Mouse (Mus musculus) cerebellum, adult 2 months (tissue): ENCODE data around the gene Fxyd1. TPM values are rescaled to one million over a fixed set of nuclear protein-coding genes. Genes with fewer than 3 reads are reported as not detected.
A peak's percentile ranks its signal among the peaks of the same experiment; 100 is the strongest.

Experiments used
- DNase-seq, 2 experiments: peaks; one replicate each; pipeline ENCODE4 v3.0.0; 2021
- H3K27ac ChIP-seq: fragments of 200-500 bp; 2 replicates; pipeline ENCODE4 v1.5.1; 2012; ENCODE audit warnings: low read length, control low read depth, inconsistent platforms; ENCODE audit not compliant: insufficient read depth
- H3K27me3 ChIP-seq: fragments of 200-500 bp; 2 replicates; pipeline ENCODE4 v1.6.1; 2012; ENCODE audit warnings: inconsistent platforms, mild to moderate bottlenecking, low read length, moderate library complexity; ENCODE audit not compliant: control insufficient read depth, insufficient read depth
- H3K4me1 ChIP-seq: fragments of 200-500 bp; 2 replicates; pipeline ENCODE4 v1.6.1; 2011; ENCODE audit warnings: low read length; ENCODE audit not compliant: control insufficient read depth, insufficient read depth
- H3K4me3 ChIP-seq: fragments of 200-500 bp; replicated peaks from 2 replicates; pipeline ENCODE3; 2011; ENCODE audit warnings: mild to moderate bottlenecking, low read depth, low read length, control low read depth; ENCODE audit not compliant: insufficient read depth
- CTCF ChIP-seq: fragments of 200-500 bp; IDR thresholded peaks from 2 replicates; pipeline ENCODE4 v1.5.1; 2011; ENCODE audit warnings: low read depth, mild to moderate bottlenecking, control low read depth, low read length, moderate library complexity, borderline replicate concordance; ENCODE audit not compliant: insufficient read depth
- POLR2A ChIP-seq: fragments of 200-500 bp; IDR thresholded peaks from 2 replicates; pipeline ENCODE4 v1.6.1; 2011; ENCODE audit warnings: low read length, control low read depth, borderline replicate concordance; ENCODE audit not compliant: insufficient read depth
- WGBS: fragments of 180-500 bp; shearing (Covaris S2); methylation state at CpG from one replicate; pipeline ENCODE4 v1.1.7; 2018; 5-methylcytosine and 5-hydroxymethylcytosine counted together
- polyA plus RNA-seq: library from polyadenylated mRNA; depleted of rRNA; stranded (reverse); fragments of >200 nt; gene quantifications from 2 replicates; pipeline ENCODE4 v1.2.3, GENCODE M21; 2012

Gene Fxyd1
- polyA plus RNA-seq, 1 experiment, result 202 TPM

- H3K27me3 ChIP-seq, result no peaks in the 10 kb centered on the region
- H3K4me3 ChIP-seq, result no peak overlapping the region
- H3K27ac ChIP-seq, result peak overlapping the region; percentile 43; the same call in 1 of the 2 replicates
- DNase-seq, result no peak
- TF ChIP-seq POLR2A (no peak), CTCF (no peak)
- H3K4me1 ChIP-seq, result no peaks in the 10 kb centered on the region
- WGBS, result 62% methylated on average over 9 of the region's 9 CpGs
Measured at GRCm38 (mm10) chr7:31084140-31084539, 27.1 kb upstream of the Fxyd1 start.

- H3K27ac ChIP-seq, result peak overlapping the region; percentile 43; the same call in 1 of the 2 replicates
- 34% methylated on average over 14 of the region's 14 CpGs for WGBS
Measured at GRCm38 (mm10) chr7:31082831-31083588, 26.0 kb upstream of the Fxyd1 start.

GRCm38 (mm10) chr7:31082106-31082505 is 25.1 kb upstream of the Fxyd1 start:
- no peak for DNase-seq
- Histone ChIP-seq H3K4me1 (no peaks in the 10 kb centered on the region), H3K27me3 (no peaks in the 10 kb centered on the region), H3K27ac (no peak overlapping the region), H3K4me3 (no peak overlapping the region)
- no peak for TF ChIP-seq POLR2A
- no peak for TF ChIP-seq CTCF

More at GRCm38 (mm10) chr7:31082831-31083588, 26.0 kb upstream of the Fxyd1 start:
- Histone ChIP-seq H3K27me3 (no peaks in the 10 kb centered on the region), H3K4me3 (no peak overlapping the region), H3K4me1 (no peaks in the 10 kb centered on the region)
- DNase-seq, result peak; percentile 57 to 73
- TF ChIP-seq POLR2A (no peak), CTCF (no peak)

GRCm38 (mm10) chr7:31081106-31081505 is 24.1 kb upstream of the Fxyd1 start:
- Histone ChIP-seq H3K27me3 (no peaks in the 10 kb centered on the region), H3K4me1 (no peaks in the 10 kb centered on the region), H3K4me3 (no peak overlapping the region), H3K27ac (no peak overlapping the region)
- peak in 1 of 2 experiments; percentile 65 for DNase-seq
- TF ChIP-seq CTCF (no peak), POLR2A (no peak)
- WGBS, result 48% methylated on average over 1 of the region's 1 CpGs

DNA sequence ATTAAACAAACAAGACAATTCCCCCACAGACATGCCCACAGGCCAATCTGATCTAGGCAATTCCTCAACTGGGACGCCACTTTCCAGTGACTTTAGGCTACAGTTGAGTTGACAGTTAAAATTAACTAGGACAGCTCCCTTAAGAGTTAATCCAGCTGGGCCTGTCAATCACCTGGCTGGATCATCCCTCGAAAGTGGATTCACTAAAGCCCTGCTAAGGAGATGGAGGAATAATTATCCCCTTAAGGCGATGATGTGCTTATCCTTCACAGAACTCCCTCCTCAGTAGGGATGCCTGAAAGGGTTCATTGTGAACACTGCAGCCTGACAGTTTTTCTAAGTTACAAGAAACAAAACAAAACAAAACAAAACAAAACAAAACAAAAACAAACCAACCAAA is 23.6 kb upstream of the Fxyd1 start:
- no peak for DNase-seq
- TF ChIP-seq POLR2A (no peak), CTCF (no peak)
- no peaks in the 10 kb centered on the region for H3K27me3 ChIP-seq
- H3K27ac ChIP-seq, result no peak overlapping the region
- no peak overlapping the region for H3K4me3 ChIP-seq
- no peaks in the 10 kb centered on the region for H3K4me1 ChIP-seq
- WGBS, result 47% methylated on average over 3 of the region's 3 CpGs

DNA sequence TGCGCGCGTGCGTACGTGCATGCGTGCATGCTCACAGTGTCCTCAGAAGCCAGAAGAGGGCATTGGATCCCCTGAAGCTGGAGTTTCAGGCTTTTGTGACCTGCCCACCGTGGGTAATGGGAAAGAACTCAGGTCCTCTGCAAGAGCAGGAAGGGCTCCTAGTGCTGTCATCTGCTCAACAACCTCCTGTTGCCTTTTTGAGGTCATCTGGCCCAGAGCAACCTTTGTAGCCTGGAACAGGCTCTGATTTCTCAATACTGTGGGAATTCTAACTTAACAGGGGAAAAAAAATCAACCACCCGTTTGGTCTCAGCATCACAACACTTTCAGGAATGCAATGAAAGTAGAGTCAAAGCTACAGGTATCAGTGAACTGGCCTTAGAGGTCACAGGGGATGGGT is 22.7 kb upstream of the Fxyd1 start:
- Histone ChIP-seq H3K27me3 (no peaks in the 10 kb centered on the region), H3K4me3 (no peak overlapping the region), H3K27ac (no peak overlapping the region), H3K4me1 (no peaks in the 10 kb centered on the region)
- TF ChIP-seq POLR2A, result no peak
- TF ChIP-seq CTCF, result no peak
- no peak for DNase-seq
- WGBS, result 94% methylated on average over 8 of the region's 8 CpGs

DNA sequence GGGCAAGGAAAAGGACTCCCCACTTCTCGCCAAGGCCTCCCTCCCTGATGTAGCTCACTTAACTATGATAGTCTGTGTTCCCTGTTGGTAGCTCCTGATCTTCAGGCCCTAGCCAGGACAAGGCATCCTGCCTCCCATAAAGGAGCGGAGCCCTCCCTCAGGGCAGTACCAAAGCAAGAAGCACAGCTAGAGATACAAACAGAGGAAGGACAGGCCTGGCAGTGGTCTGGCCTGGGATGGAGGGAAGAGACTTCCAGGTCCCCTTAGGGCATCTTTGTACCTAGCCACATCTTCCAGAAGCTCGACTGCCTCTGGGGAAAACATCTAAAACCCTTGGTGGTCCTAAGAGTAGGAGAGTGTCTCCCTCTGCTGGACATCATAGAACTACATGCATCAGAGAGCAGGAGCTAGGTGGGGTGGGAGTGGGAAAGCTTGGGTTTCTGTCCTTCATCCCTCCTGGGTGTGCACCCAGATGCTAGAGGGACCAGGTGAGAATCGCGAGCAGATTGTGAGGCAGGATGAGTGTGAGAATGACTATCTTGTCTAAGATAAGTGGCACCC is 21.0 kb upstream of the Fxyd1 start:
- Histone ChIP-seq H3K27me3 (no peaks in the 10 kb centered on the region), H3K27ac (no peak overlapping the region; the same call in 1 of the 2 replicates), H3K4me3 (no peak overlapping the region), H3K4me1 (no peaks in the 10 kb centered on the region; the same call in 1 of the 2 replicates)
- TF ChIP-seq POLR2A (no peak), CTCF (peak; percentile 56; the same call in 1 of the 2 replicates)
- 44% methylated on average over 5 of the region's 5 CpGs for WGBS
- peak in 1 of 2 experiments; percentile 51 for DNase-seq

DNA sequence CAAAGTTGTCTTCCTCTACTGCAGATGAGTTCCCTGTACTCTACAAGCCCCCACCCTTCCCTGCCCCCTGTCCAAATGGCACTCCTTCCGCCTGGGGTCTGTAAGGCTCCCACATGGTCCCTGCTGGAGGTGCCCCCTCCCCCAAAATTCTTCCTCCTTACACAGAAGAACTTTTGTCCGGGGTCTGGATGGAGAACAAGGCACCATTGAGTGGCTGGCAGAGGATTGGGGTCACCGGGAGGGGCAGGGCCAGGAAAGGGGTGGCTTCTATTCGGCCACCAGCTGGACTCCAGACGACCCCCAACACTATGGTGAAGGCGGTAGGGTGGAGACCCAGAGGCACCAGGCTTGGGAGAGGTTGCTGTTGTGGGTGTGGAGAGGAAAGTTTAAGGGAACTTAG is 20.5 kb upstream of the Fxyd1 start:
- H3K4me1 ChIP-seq, result no peaks in the 10 kb centered on the region; the same call in 1 of the 2 replicates
- DNase-seq, result peak in 1 of 2 experiments; percentile 57

GRCm38 (mm10) chr7:31076492-31076891 is 19.5 kb upstream of the Fxyd1 start, which contains the start of gene Fxyd3:
Gene Fxyd3, minus strand, starts transcription at chr7:31076704.
- Histone ChIP-seq H3K27ac (0 out of 2 replicates have a peak within 1 kb of the TSS, but pooled peaks have one; percentile 11), H3K4me1 (no peaks in the 10 kb centered on the region; the same call in 1 of the 2 replicates), H3K27me3 (no peaks in the 10 kb centered on the region), H3K4me3 (no peak within 1 kb of the TSS)
- TF ChIP-seq POLR2A (no peak), CTCF (no peak)
- DNase-seq, result no peak
- 73% methylated on average over 5 of the region's 5 CpGs for whole genome bisulfite sequencing

More for the DNA sequence above, 20.5 kb upstream of the Fxyd1 start:
- H3K27ac ChIP-seq, result no peak overlapping the region; the same call in 1 of the 2 replicates
- no peak overlapping the region for H3K4me3 ChIP-seq
- TF ChIP-seq CTCF (no peak), POLR2A (no peak)
- 45% methylated on average over 6 of the region's 6 CpGs for WGBS
- no peaks in the 10 kb centered on the region for H3K27me3 ChIP-seq
